Mouse (Mus musculus) monocyte, adult 2 months (primary cell): ENCODE measurements around the gene Csmd2.

Source experiments
- DNase-seq, 2 experiments: peaks; one replicate each; pipeline ENCODE4 v3.0.0; 2022; ENCODE audit warnings: low spot score in 2 of 2, low read depth in 1 of 2

Gene Csmd2

GRCm38 (mm10) chr4:128405576-128405975 lies 417.9 kb downstream of the Csmd2 start:
- DNase-seq, result no peak

- no peak for DNase-seq
Observed at GRCm38 (mm10) chr4:128407084-128407845, 419.6 kb downstream of the Csmd2 start.

DNA sequence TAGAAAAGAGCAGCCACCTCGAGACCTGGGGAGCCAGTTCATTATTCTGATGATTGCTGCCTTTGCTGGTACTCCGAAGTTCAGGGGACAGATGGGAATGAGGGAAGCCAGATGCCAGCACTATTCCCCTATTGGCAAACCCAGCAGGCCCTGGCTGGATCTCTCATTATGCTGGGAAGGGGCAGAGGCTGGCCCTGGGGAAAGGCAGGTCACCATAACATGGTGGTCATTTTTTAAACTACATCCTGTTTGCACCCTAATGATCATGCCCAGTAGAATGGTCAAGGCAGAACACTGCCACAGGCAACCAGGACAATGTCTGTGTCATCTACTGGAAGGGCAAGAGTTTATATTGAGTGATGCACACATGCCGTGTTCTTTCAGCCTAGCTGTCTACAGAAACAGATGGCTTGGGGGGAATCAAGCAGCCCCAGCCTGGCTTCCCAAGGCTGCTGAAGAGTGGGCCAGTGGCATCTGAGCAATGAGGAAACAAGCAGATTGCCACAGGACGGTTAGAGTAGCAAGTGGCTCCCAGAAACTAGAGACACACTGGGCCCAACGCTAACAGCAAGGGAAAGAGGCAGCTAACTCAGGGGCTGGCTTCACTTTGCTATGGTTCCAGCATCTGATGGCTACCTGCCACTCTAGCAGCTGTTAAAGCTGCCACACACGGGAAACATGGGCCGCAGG lies 424.4 kb downstream of the Csmd2 start:
- no peak for DNase-seq

- DNase-seq, result no peak
Observed at GRCm38 (mm10) chr4:128414741-128415140, 427.1 kb downstream of the Csmd2 start.

DNA sequence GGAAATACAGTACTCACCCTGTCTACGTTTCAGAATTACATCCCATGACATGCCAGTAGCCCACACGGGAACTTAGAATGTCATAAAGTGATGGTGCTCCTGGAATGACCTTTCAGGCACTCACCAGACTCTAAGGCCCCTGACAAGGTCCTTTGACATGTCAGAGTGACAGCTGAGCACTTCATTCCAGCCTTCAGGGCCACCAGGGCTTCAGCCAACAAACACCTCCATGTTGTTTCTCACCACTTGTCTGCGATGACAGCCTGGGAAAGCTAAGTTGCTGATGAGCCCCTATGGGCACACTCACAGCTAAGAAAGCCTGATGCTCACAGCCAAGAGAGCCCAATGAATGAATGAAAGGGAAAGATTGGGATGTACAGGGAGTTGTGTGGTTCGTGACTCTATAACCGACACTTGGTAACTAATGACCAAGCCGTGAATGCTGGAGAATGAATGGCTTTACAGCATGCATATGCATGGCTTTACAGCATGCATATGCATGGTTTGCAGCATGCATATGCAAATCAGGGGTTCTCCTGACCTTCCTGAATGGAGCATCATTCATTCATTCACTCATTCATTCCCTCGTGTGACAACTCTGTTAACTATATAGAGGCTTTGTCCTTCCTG lies 432.4 kb downstream of the Csmd2 start:
- DNase-seq, result no peak

DNA sequence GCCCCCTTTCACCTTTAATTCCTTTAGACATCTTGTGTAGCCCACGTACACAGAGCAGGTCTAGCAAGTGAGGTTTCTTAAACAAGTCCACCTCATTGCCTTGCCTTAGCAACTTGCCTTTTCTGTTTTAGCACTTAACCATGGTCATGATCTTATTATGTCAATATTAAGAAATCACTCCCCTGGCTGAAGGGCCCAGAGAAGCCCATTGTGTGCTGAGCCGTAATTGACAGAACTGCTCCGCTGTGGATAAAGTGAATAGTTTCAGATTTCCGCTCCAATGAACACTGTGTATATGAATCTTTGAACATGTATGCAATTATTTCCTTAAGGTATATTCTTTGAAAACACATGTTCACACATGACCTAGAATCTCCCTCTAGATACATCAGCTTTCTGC lies 434.8 kb downstream of the Csmd2 start:
- DNase-seq, result no peak

- DNase-seq, result no peak
Observed at GRCm38 (mm10) chr4:128425339-128425738, 437.7 kb downstream of the Csmd2 start.

DNA sequence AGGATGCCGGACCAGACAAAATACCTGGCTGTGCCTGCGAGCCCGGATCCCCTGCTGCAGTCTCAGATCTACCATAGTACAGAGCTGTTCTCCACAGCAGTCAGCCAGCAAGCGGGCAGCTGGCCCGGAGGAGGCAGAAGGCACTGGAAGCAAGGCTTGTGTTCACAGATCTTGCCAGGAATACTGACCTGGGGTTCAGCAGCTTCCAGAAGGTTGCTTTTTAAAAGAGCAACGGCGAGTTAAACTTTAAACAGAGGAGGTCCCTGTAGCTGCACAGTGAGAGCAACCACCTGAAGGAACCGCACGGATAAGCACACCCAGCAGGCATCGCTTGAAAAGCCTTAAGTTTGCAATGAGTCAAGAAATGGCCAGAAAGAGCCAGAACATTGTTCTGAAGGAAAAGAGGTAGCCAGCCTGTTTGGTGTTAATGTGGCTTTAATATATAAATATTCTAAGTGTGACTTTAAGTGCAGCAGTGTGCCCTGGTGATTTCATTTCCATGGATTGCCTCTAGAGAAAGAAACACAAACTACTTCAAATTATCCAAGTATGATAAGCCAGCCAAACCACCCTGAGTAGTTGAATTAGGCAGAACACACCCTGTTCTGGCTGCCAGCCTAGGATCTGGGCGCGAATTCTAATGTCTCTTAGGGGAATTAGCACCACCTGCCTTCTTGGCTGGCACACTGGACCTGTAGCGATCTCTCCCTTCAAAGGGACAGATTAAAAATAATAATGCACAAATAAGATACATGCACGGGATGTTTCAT lies 439.8 kb downstream of the Csmd2 start:
- no peak for DNase-seq

- DNase-seq, result no peak
Observed at GRCm38 (mm10) chr4:128428303-128429107, 440.8 kb downstream of the Csmd2 start.

DNA sequence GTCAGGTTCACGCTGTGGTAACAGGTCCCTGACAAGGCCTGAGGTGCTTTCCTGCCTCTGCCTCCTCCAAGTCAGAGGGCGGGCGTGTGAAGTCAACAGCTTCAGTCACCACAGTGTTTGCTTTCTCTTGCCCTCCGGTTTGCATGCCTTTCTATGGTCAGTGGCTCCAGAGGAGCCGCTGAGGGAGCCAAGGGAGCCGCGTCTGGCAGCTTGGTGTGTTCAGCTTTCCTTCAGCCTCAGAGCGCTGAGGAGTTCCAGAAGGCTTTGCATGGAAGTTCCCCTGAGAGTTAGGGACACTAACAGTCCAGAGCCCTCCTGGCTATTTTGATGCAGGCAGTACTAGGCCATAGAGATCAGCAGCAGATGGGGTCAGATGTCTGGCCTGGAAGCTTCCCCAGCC lies 441.9 kb downstream of the Csmd2 start:
- DNase-seq, result no peak

DNA sequence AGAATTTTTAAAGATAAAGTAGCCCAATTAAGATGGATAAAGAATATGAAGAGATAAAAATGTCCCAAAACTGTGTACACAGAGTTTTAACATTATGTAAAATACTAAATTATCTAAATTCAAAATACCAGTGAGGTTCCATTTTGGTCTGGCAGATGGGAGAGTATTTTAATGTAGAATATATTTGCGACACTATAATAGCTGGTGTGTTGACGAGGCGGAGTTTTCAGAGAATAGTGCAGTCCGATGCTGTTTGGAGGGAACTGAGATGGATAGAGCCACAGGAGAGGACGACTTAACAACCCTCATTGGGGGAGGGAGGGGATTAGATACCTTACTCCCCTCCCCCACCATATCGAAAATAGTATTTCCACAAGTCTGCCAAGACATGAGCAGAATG lies 452.9 kb downstream of the Csmd2 start:
- DNase-seq, result no peak

DNA sequence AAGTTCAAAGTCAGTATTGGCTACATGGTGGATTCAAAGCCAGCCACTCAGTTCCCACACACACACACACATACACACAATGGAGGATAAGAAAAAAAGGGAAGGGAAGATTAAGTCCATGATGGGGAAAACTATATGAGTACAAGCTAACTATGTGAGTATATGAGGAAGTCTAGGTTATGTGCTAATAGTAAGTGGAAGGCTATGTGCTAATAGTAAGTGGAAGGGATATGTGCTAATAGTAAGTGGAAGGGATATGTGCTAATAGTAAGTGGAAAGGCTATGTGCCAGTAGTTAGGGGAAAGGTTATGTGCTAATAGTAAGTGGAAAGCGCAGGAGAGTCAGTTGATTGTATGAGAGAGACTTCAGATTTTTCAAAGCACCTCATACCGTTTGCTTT lies 453.6 kb downstream of the Csmd2 start:
- DNase-seq, result no peak

GRCm38 (mm10) chr4:128442791-128443190 lies 455.1 kb downstream of the Csmd2 start:
- DNase-seq, result no peak

- DNase-seq, result no peak
Observed at GRCm38 (mm10) chr4:128445514-128446260, 458.0 kb downstream of the Csmd2 start.

DNA sequence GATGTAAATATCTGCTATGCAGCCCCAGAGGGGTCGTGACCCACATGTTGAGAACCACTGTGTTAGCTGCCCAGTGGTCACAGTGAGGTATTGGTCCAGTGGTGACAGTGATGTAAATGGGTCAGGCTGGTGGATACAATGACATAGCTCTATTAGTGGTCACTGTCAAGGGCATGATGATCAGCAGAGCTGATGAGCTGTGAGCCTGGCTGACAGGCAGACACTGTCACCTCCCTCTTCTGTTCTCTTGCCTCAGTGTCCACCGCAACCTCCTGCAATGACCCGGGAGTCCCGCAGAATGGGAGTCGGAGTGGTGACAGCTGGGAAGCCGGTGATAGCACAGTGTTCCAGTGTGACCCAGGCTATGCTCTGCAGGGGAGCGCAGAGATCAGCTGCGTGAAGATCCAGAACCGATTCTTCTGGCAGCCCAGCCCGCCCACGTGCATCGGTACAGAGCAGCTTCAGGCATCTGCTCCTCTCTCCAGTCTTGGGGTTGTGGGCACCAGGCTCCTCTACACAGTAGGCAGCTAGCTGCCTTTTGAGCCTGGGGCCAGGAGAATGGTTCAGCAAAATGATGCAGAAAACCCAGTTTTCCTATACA lies 461.3 kb downstream of the Csmd2 start:
- no peak for DNase-seq

- no peak for DNase-seq
Observed at GRCm38 (mm10) chr4:128450137-128450536, 462.5 kb downstream of the Csmd2 start.

- DNase-seq, result no peak
Observed at GRCm38 (mm10) chr4:128450974-128451373, 463.3 kb downstream of the Csmd2 start.

DNA sequence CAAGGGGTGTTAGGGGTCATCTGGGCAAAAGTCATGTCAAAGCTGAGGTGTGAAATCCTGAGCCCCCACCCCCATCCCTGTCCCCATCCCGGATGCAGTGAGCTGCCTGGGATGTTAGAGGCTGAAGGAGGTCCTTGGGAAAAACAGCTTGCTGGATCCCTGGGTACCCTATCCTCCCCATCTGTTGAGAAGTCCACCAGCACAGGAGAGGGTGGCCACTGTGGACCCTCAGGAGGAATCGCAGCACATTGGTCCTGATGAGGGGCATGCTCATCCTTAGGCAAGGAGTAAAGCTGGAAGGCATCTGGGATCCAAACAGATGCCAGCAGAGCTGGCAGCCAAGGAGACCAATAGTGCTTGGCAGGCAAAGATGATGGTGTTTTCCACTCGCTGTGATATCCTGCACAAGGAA lies 463.7 kb downstream of the Csmd2 start:
- no peak for DNase-seq

DNA sequence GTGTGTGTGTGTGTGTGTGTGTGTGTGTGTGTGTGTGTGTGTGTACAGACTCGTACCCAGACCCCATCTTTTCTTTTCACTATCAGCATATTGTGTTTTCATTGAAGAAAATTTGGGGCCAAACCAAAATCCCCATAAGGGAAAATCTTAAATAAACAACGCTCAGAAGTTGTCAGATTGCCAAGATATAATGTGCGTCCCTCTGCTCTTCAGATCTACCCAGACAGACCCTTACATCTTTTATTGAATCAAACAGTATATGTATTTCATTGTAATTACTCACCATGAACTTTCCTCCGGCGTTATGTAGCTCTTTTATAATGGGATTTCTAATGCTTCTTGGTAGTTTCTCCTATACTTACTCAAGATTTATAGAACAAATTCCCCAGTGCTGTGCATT lies 479.1 kb downstream of the Csmd2 start:
- DNase-seq, result no peak

- no peak for DNase-seq
Observed at GRCm38 (mm10) chr4:128468040-128468439, 480.4 kb downstream of the Csmd2 start.
